Comparison of ENCODE assay signal across 9 mouse cellular contexts in the genomic region with DNA sequence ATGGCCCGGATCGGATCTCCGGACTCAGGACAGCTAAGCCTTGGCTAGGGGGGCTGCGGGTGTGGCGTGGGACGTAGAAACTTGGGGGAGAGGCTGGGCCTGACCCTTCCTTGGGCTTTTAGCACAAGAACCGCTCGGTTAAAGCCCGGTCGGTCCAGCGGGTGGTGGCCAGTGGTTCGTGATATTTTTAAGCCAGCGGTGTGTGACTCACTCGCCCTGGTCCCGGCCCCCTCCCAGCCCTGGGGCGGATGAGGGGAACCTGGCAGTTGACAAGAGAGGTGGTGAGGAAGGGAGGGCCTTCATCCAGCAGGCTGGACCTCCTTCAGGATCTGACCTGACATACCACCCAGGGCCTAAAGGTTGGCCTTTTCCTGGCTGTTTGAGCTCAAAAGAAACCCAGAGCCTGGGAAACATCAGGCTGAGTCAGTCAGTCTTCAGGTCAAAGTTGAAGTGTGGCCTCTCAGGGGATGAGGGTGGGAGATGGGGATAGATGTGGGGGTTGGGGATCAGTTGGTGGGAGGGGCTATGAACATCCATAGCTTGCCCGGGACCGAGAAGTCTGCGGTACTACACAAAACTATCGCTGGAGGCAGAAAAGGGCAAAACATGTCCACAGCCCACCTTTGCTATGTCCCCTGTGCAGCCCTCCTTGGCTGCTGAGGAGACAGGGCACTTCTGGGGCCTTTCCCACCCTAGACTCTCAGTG. TPM values are rescaled to one million over a fixed set of nuclear protein-coding genes. Genes with fewer than 3 reads are reported as not detected.
DNase-seq lines count a peak whose midpoint lies in the region; ATAC-seq and TF ChIP-seq lines count a peak whose summit lies in the region.
"Had no signal": no experiment of that assay in that cellular context is flagged by ENCODE, and none has a peak within 500 bp of the region (broad histone marks: within the 10 kb centered on the region; RNA-seq: fewer than 3 reads in every experiment).

No protein-coding gene starts in this region.

- intact Hi-C loops in gastrocnemius, postnatal 36 days (cut with DNase I): no loop called here

- H3K4me1 ChIP-seq in forebrain, embryonic 13.5 days: peaks cover 8% of the 10 kb centered on the region; the same call in 1 of the 2 replicates
- H3K4me1 ChIP-seq in forebrain, postnatal 0 days (ENCODE audit: insufficient read depth): no peaks in the 10 kb centered on the region
- no peaks in the 10 kb centered on the region for H3K4me1 ChIP-seq in heart, postnatal 0 days (ENCODE audit: control insufficient read depth, insufficient read depth)
- H3K4me1 ChIP-seq in limb, embryonic 15.5 days: peaks cover 12% of the 10 kb centered on the region

- ATAC-seq in forebrain, embryonic 13.5 days: no peak
- no peak for ATAC-seq in forebrain, postnatal 0 days
- ATAC-seq in heart, postnatal 0 days (ENCODE audit: insufficient read depth, low read depth): no peak
- no peak for ATAC-seq in limb, embryonic 15.5 days (ENCODE audit: insufficient number of reproducible peaks, low FRiP score, low TSS enrichment, low read depth)
- no peak for ATAC-seq in activated CD4-positive, CD25-positive, alpha-beta regulatory T cell, adult 4 months

- H3K9me3 ChIP-seq in forebrain, embryonic 13.5 days (replicated peaks): no peaks in the 10 kb centered on the region
- no peaks in the 10 kb centered on the region for H3K9me3 ChIP-seq in forebrain, postnatal 0 days (ENCODE audit: low read length)
- H3K9me3 ChIP-seq in heart, postnatal 0 days (replicated peaks; ENCODE audit: control insufficient read depth, low read length): no peaks in the 10 kb centered on the region
- H3K9me3 ChIP-seq in limb, embryonic 15.5 days: no peaks in the 10 kb centered on the region

- no peak for TF ChIP-seq EP300 in heart, postnatal 0 days (IDR thresholded peaks at IDR 0.05; ENCODE audit: low read depth)

- H3K27ac ChIP-seq in forebrain, embryonic 13.5 days: no peak overlapping the region
- no peak overlapping the region for H3K27ac ChIP-seq in forebrain, postnatal 0 days (ENCODE audit: low read depth, low read length)
- H3K27ac ChIP-seq in heart, postnatal 0 days (ENCODE audit: low read depth): no peak overlapping the region
- no peak overlapping the region for H3K27ac ChIP-seq in limb, embryonic 15.5 days

- peaks cover 17% of the 10 kb centered on the region for H3K36me3 ChIP-seq in forebrain, embryonic 13.5 days (ENCODE audit: poor library complexity, severe bottlenecking)
- H3K36me3 ChIP-seq in forebrain, postnatal 0 days (ENCODE audit: insufficient read depth): 0 out of 2 replicates have a peak, but pooled peaks cover 6% of the 10 kb centered on the region
- 0 out of 2 replicates have a peak, but pooled peaks cover 11% of the 10 kb centered on the region for H3K36me3 ChIP-seq in heart, postnatal 0 days (replicated peaks; ENCODE audit: control insufficient read depth, insufficient read depth, low read length)
- peaks cover 16% of the 10 kb centered on the region for H3K36me3 ChIP-seq in limb, embryonic 15.5 days

- H3K4me3 ChIP-seq in forebrain, embryonic 13.5 days: no peak overlapping the region
- H3K4me3 ChIP-seq in forebrain, postnatal 0 days (ENCODE audit: low read depth, low read length): no peak overlapping the region
- no peak overlapping the region for H3K4me3 ChIP-seq in heart, postnatal 0 days (ENCODE audit: low read depth, low read length)
- peak overlapping the region; percentile 39 for H3K4me3 ChIP-seq in limb, embryonic 15.5 days

- no peak for DNase-seq in forebrain, postnatal 0 days
- peak; percentile 80 for DNase-seq in 3134 (ENCODE audit: extremely low read depth, insufficient read length, low spot score)
- no peak for DNase-seq in heart, postnatal 0 days (ENCODE audit: low spot score)
- DNase-seq in urinary bladder, postnatal 36 days (ENCODE audit: low spot score in 2 of 2): no peak
- DNase-seq in gastrocnemius, postnatal 36 days: no peak
- DNase-seq: cerebellum, adult 2 months had no signal

- peaks cover 19% of the 10 kb centered on the region for H3K27me3 ChIP-seq in forebrain, embryonic 13.5 days
- H3K27me3 ChIP-seq in forebrain, postnatal 0 days (ENCODE audit: insufficient read depth, low read length): no peaks in the 10 kb centered on the region
- no peaks in the 10 kb centered on the region for H3K27me3 ChIP-seq in heart, postnatal 0 days (ENCODE audit: control insufficient read depth, insufficient read depth, low read length)
- 0 out of 2 replicates have a peak, but pooled peaks cover 6% of the 10 kb centered on the region for H3K27me3 ChIP-seq in limb, embryonic 15.5 days

- H3K4me2 ChIP-seq in forebrain, embryonic 13.5 days: peak overlapping the region; percentile 27
- no peak overlapping the region for H3K4me2 ChIP-seq in forebrain, postnatal 0 days (ENCODE audit: low read depth)
- peak overlapping the region; percentile 29 for H3K4me2 ChIP-seq in heart, postnatal 0 days (ENCODE audit: low read depth, low read length)
- H3K4me2 ChIP-seq in limb, embryonic 15.5 days: peak overlapping the region; percentile 49

- TF ChIP-seq CTCF in forebrain, postnatal 0 days (IDR thresholded peaks at IDR 0.05; ENCODE audit: low read depth): no peak
- no peak for TF ChIP-seq CTCF in heart, postnatal 0 days (IDR thresholded peaks at IDR 0.05; ENCODE audit: low read depth)

- peak overlapping the region; percentile 41; the same call in 1 of the 2 replicates for H3K9ac ChIP-seq in forebrain, embryonic 13.5 days
- H3K9ac ChIP-seq in forebrain, postnatal 0 days: no peak overlapping the region
- no peak overlapping the region for H3K9ac ChIP-seq in heart, postnatal 0 days (replicated peaks; ENCODE audit: low read depth, low read length)
- peak overlapping the region; percentile 35; the same call in 1 of the 2 replicates for H3K9ac ChIP-seq in limb, embryonic 15.5 days

- 38% methylated on average over 20 of the region's 20 CpGs for WGBS in forebrain, embryonic 13.5 days
- 40% methylated on average over 20 of the region's 20 CpGs for WGBS in forebrain, postnatal 0 days
- WGBS in heart, postnatal 0 days: 46% methylated on average over 20 of the region's 20 CpGs
- WGBS in limb, embryonic 15.5 days: 31% methylated on average over 20 of the region's 20 CpGs

RNA-seq across cellular contexts. Expression of a gene that starts 0.7 kb away (rescaled TPM):
- 0.43 and 0.64 TPM in 2 replicates for polyA plus RNA-seq in forebrain, embryonic 13.5 days (2015; fragmentation: Nextera tagmentation; extraction: Ambion mirVana)
- total RNA-seq in forebrain, postnatal 0 days (2014; rRNA removed): 1.0 and 1.1 TPM in 2 replicates
- polyA plus RNA-seq in forebrain, postnatal 0 days (2015; fragmentation: Nextera tagmentation; extraction: Ambion mirVana): 0.74 and 0.82 TPM in 2 replicates
- total RNA-seq in heart, postnatal 0 days (2014; rRNA removed; ENCODE audit: low replicate concordance): 2.7 and 8.9 TPM in 2 replicates
- 0.67 and 0.69 TPM in 2 replicates for polyA plus RNA-seq in heart, postnatal 0 days (2015; fragmentation: Nextera tagmentation; extraction: Ambion mirVana)
- polyA plus RNA-seq in limb, embryonic 15.5 days (2015; fragmentation: Nextera tagmentation; extraction: Ambion mirVana): 42.7 and 43.9 TPM in 2 replicates
- polyA plus RNA-seq in activated CD4-positive, CD25-positive, alpha-beta regulatory T cell, adult 4 months (2017; shearing (Covaris generic)): not detected
- 1 to 10 TPM; 2.1 to 2.5 TPM for total RNA-seq in gastrocnemius, postnatal 36 days (2021)

RNA-seq across cellular contexts. Expression of a gene that starts 11.8 kb away (rescaled TPM):
- polyA plus RNA-seq in forebrain, embryonic 13.5 days (2015; fragmentation: Nextera tagmentation; extraction: Ambion mirVana): 61.3 and 66.0 TPM in 2 replicates
- 25.2 and 33.2 TPM in 2 replicates for total RNA-seq in forebrain, postnatal 0 days (2014; rRNA removed)
- polyA plus RNA-seq in forebrain, postnatal 0 days (2015; fragmentation: Nextera tagmentation; extraction: Ambion mirVana): 32.9 and 34.7 TPM in 2 replicates
- total RNA-seq in heart, postnatal 0 days (2014; rRNA removed; ENCODE audit: low replicate concordance): 23.6 and 33.0 TPM in 2 replicates
- polyA plus RNA-seq in heart, postnatal 0 days (2015; fragmentation: Nextera tagmentation; extraction: Ambion mirVana): 29.8 and 29.9 TPM in 2 replicates
- 35.9 and 38.5 TPM in 2 replicates for polyA plus RNA-seq in limb, embryonic 15.5 days (2015; fragmentation: Nextera tagmentation; extraction: Ambion mirVana)
- polyA plus RNA-seq in activated CD4-positive, CD25-positive, alpha-beta regulatory T cell, adult 4 months (2017; shearing (Covaris generic)): 10 to 100 TPM; 30.4 to 31.2 TPM
- total RNA-seq in gastrocnemius, postnatal 36 days (2021): 10 to 100 TPM; 10.2 to 10.6 TPM

RNA-seq across cellular contexts. Expression of a gene that starts 11.9 kb away (rescaled TPM):
- polyA plus RNA-seq in forebrain, embryonic 13.5 days (2015; fragmentation: Nextera tagmentation; extraction: Ambion mirVana): 88.1 and 105 TPM in 2 replicates
- 238 and 239 TPM in 2 replicates for total RNA-seq in forebrain, postnatal 0 days (2014; rRNA removed)
- 282 and 289 TPM in 2 replicates for polyA plus RNA-seq in forebrain, postnatal 0 days (2015; fragmentation: Nextera tagmentation; extraction: Ambion mirVana)
- total RNA-seq in heart, postnatal 0 days (2014; rRNA removed; ENCODE audit: low replicate concordance): 26.4 and 30.6 TPM in 2 replicates
- 21.2 and 22.0 TPM in 2 replicates for polyA plus RNA-seq in heart, postnatal 0 days (2015; fragmentation: Nextera tagmentation; extraction: Ambion mirVana)
- polyA plus RNA-seq in limb, embryonic 15.5 days (2015; fragmentation: Nextera tagmentation; extraction: Ambion mirVana): 68.6 and 70.8 TPM in 2 replicates
- 10 to 100 TPM; 17.1 to 22.5 TPM for polyA plus RNA-seq in activated CD4-positive, CD25-positive, alpha-beta regulatory T cell, adult 4 months (2017; shearing (Covaris generic))
- 10 to 100 TPM; 13.9 to 14.8 TPM for total RNA-seq in gastrocnemius, postnatal 36 days (2021)

RNA-seq across cellular contexts. Expression of a gene that starts 47.6 kb away (rescaled TPM):
- 0.55 and 0.70 TPM in 2 replicates for polyA plus RNA-seq in forebrain, embryonic 13.5 days (2015; fragmentation: Nextera tagmentation; extraction: Ambion mirVana)
- 0.31 and 0.38 TPM in 2 replicates for total RNA-seq in forebrain, postnatal 0 days (2014; rRNA removed)
- polyA plus RNA-seq in forebrain, postnatal 0 days (2015; fragmentation: Nextera tagmentation; extraction: Ambion mirVana): 0.90 and 0.98 TPM in 2 replicates
- not detected in 2 replicates for total RNA-seq in heart, postnatal 0 days (2014; rRNA removed; ENCODE audit: low replicate concordance)
- 0.07 TPM in 1 of 2 replicates, not detected in the other for polyA plus RNA-seq in heart, postnatal 0 days (2015; fragmentation: Nextera tagmentation; extraction: Ambion mirVana)
- polyA plus RNA-seq in limb, embryonic 15.5 days (2015; fragmentation: Nextera tagmentation; extraction: Ambion mirVana): 1.5 TPM in 2 replicates
- not detected for polyA plus RNA-seq in activated CD4-positive, CD25-positive, alpha-beta regulatory T cell, adult 4 months (2017; shearing (Covaris generic))
- total RNA-seq in gastrocnemius, postnatal 36 days (2021): not detected

RNA-seq across cellular contexts. Expression of a gene that starts 52.6 kb away (rescaled TPM):
- 386 and 415 TPM in 2 replicates for polyA plus RNA-seq in forebrain, embryonic 13.5 days (2015; fragmentation: Nextera tagmentation; extraction: Ambion mirVana)
- 224 and 297 TPM in 2 replicates for total RNA-seq in forebrain, postnatal 0 days (2014; rRNA removed)
- polyA plus RNA-seq in forebrain, postnatal 0 days (2015; fragmentation: Nextera tagmentation; extraction: Ambion mirVana): 304 and 352 TPM in 2 replicates
- total RNA-seq in heart, postnatal 0 days (2014; rRNA removed; ENCODE audit: low replicate concordance): 151 and 173 TPM in 2 replicates
- polyA plus RNA-seq in heart, postnatal 0 days (2015; fragmentation: Nextera tagmentation; extraction: Ambion mirVana): 225 and 238 TPM in 2 replicates
- 272 and 290 TPM in 2 replicates for polyA plus RNA-seq in limb, embryonic 15.5 days (2015; fragmentation: Nextera tagmentation; extraction: Ambion mirVana)
- polyA plus RNA-seq in activated CD4-positive, CD25-positive, alpha-beta regulatory T cell, adult 4 months (2017; shearing (Covaris generic)): 100 to 1,000 TPM; 422 to 471 TPM
- total RNA-seq in gastrocnemius, postnatal 36 days (2021): 10 to 100 TPM; 81.0 to 82.7 TPM

Comparison
In these comparisons a context has a peak if more than half of its experiments do, and no peak if none do; other contexts are left out.
1. H3K9ac ChIP-seq: peak in forebrain, embryonic 13.5 days (single experiment) and limb, embryonic 15.5 days (single experiment); none in forebrain, postnatal 0 days (single experiment) and heart, postnatal 0 days (single experiment).
2. RNA of a gene that starts 0.7 kb away (polyA plus RNA-seq): 42.7 to 43.9 TPM in limb, embryonic 15.5 days; 0.74 to 0.82 TPM in forebrain, postnatal 0 days, 0.67 to 0.69 TPM in heart, postnatal 0 days, 0.43 to 0.64 TPM in forebrain, embryonic 13.5 days and not detected in activated CD4-positive, CD25-positive, alpha-beta regulatory T cell, adult 4 months; every median in the first group is over 10 times any median in the second.